Mouse (Mus musculus): ENCODE data around the gene Cfl1. TPM values are rescaled to one million over a fixed set of nuclear protein-coding genes. Genes with fewer than 3 reads are reported as not detected.
"Not testable (repeated sequence)": the region's sequence is repeated elsewhere in the genome, so short reads cannot be mapped to it uniquely, and the experiment has no call there.

Cfl1 gene
- polyA plus RNA-seq, 1 experiment from 2014 or later: 2,378 TPM

DNA sequence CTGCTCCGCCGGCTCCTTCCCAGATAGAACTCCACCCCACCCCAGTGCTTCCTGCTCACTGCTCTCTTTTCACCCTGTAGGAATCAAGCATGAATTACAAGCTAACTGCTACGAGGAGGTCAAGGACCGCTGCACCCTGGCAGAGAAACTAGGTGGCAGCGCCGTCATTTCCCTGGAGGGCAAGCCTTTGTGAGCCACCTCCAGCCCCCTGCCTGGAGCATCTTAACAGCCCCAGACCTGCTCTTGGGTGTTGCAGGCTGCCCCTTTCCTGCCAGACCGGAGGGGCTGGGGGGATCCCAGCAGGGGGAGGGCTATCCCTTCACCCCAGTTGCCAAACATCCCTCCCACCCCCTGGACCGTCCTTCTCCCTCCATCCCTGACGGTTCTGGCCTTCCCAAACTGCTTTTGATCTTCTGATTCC lies 3.1 kb downstream of the Cfl1 start:
- ATAC-seq; H3K27me3 ChIP-seq (replicated peaks; ENCODE audit: control insufficient read depth, insufficient read depth, low read length); H3K4me2 ChIP-seq (ENCODE audit: low read depth, low read length); H3K9ac ChIP-seq (ENCODE audit: low read depth, low read length); H3K9me3 ChIP-seq (ENCODE audit: control insufficient read depth, low read length); H3K4me3 ChIP-seq (ENCODE audit: low read length): not testable (repeated sequence)
- Histone ChIP-seq H3K36me3 (ENCODE audit: control insufficient read depth, insufficient read depth, low read length) (peaks cover 32% of the 10 kb centered on the region), H3K4me1 (ENCODE audit: control insufficient read depth, insufficient read depth, low read length) (peaks cover 18% of the 10 kb centered on the region), H3K27ac (ENCODE audit: low read length) (peak overlapping the region; percentile 14; the same call in 1 of the 2 replicates)
- 58% methylated on average over 9 of the region's 9 CpGs for WGBS

DNA sequence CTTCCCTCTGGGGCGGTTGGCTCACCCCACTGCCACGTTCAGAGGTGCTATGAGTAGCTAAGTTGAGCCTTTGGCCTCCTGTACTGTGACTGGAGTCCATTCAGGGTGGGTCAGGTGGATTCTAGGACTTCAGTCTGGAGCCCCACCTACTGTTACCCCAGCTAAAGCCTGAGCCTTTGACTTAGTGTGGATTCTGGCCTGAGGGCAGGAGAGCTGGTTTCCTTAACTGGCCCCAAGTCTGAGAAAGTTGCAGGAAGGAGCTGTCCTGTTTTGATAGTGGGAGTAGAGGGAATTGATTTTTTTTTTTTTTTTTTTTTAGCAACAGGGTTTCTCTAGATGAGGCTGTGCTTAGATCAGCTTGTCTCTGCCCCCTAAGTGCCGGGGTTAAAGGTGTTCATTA lies 4.1 kb downstream of the Cfl1 start:
- H3K9ac ChIP-seq (ENCODE audit: low read depth, low read length): no peak overlapping the region
- H3K4me3 ChIP-seq (ENCODE audit: low read length): no peak overlapping the region
- H3K9me3 ChIP-seq (ENCODE audit: control insufficient read depth, low read length): no peaks in the 10 kb centered on the region
- peak; percentile 26 for ATAC-seq
- H3K27me3 ChIP-seq (replicated peaks; ENCODE audit: control insufficient read depth, insufficient read depth, low read length): no peaks in the 10 kb centered on the region
- peaks cover 18% of the 10 kb centered on the region for H3K4me1 ChIP-seq (ENCODE audit: control insufficient read depth, insufficient read depth, low read length)
- peaks cover 32% of the 10 kb centered on the region for H3K36me3 ChIP-seq (ENCODE audit: control insufficient read depth, insufficient read depth, low read length)
- peak overlapping the region; percentile 72 for H3K27ac ChIP-seq (ENCODE audit: low read length)
- H3K4me2 ChIP-seq (ENCODE audit: low read depth, low read length): no peak overlapping the region
- 75% methylated on average over 3 of the region's 3 CpGs for WGBS

DNA sequence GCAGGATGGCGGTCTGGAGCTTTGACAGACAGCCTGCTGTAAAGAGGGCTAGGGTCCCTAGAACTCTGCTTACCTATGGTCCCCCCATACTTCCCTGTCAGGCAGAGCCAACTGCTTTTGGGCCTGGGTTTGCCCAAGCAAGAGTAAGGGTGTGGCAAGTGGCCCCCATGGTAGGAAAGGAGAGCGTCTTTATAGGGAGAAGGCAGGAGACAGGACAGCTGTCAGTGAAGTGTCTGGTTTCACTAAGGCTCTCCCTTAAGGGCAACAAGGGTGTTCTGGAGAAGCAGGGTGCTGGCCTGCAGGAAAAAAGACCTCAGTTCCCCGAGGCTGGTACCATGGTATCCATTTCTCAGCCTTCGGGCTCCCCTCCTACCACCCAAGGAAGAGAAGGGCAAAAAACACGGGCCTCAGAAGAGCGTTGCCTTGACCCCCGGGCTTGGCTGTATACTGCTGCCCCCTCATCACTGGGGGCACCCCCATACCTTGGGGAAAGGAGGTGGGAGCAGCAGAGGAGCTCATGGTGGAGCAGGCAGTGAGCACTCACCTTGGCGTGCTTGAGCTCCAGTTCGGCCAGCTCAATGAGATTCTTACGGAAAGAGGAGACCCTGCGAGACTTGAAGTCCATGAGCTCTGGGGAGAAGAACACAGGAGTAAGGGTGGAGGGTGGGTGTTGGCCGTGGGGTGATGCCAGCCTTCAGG lies 5.2 kb downstream of the Cfl1 start:
- WGBS: 79% methylated on average over 12 of the region's 12 CpGs
- Histone ChIP-seq H3K9ac (ENCODE audit: low read depth, low read length) (no peak overlapping the region), H3K9me3 (ENCODE audit: control insufficient read depth, low read length) (no peaks in the 10 kb centered on the region), H3K4me1 (ENCODE audit: control insufficient read depth, insufficient read depth, low read length) (peaks cover 17% of the 10 kb centered on the region), H3K27ac (ENCODE audit: low read length) (peak overlapping the region; percentile 4; the same call in 1 of the 2 replicates), H3K4me3 (ENCODE audit: low read length) (no peak overlapping the region), H3K4me2 (ENCODE audit: low read depth, low read length) (no peak overlapping the region), H3K27me3 (replicated peaks; ENCODE audit: control insufficient read depth, insufficient read depth, low read length) (no peaks in the 10 kb centered on the region), H3K36me3 (ENCODE audit: control insufficient read depth, insufficient read depth, low read length) (peaks cover 32% of the 10 kb centered on the region)
- ATAC-seq: no peak

GRCm38 (mm10) chr19:5496052-5496370 lies 5.8 kb downstream of the Cfl1 start:
- peaks cover 32% of the 10 kb centered on the region for H3K36me3 ChIP-seq (ENCODE audit: control insufficient read depth, insufficient read depth, low read length)
- H3K4me2 ChIP-seq (ENCODE audit: low read depth, low read length): no peak overlapping the region
- H3K27ac ChIP-seq (ENCODE audit: low read length): no peak overlapping the region
- H3K4me3 ChIP-seq (ENCODE audit: low read length): no peak overlapping the region
- H3K9ac ChIP-seq (ENCODE audit: low read depth, low read length): no peak overlapping the region
- no peaks in the 10 kb centered on the region for H3K27me3 ChIP-seq (replicated peaks; ENCODE audit: control insufficient read depth, insufficient read depth, low read length)
- WGBS: 85% methylated on average over 16 of the region's 16 CpGs
- H3K9me3 ChIP-seq (ENCODE audit: control insufficient read depth, low read length): no peaks in the 10 kb centered on the region
- H3K4me1 ChIP-seq (ENCODE audit: control insufficient read depth, insufficient read depth, low read length): peaks cover 17% of the 10 kb centered on the region
- ATAC-seq: no peak

- Histone ChIP-seq H3K4me2 (ENCODE audit: low read depth, low read length) (no peak overlapping the region), H3K27ac (ENCODE audit: low read length) (0 out of 2 replicates have a peak overlapping the region, but pooled peaks have one; percentile 33)
Observed at GRCm38 (mm10) chr19:5500330-5500875, 10.1 kb downstream of the Cfl1 start.

GRCm38 (mm10) chr19:5503687-5504086 lies 13.4 kb downstream of the Cfl1 start, which contains the start of gene 1700020D05Rik:
TSS of gene 1700020D05Rik (minus strand) at chr19:5503787.
- no peak within 1 kb of the TSS for H3K27ac ChIP-seq (ENCODE audit: low read length)
- 0 out of 2 replicates have a peak, but pooled peaks cover 2% of the 10 kb centered on the region for H3K4me1 ChIP-seq (ENCODE audit: control insufficient read depth, insufficient read depth, low read length)
- 52% methylated on average over 17 of the region's 17 CpGs for WGBS
- no peak for ATAC-seq
- H3K4me3 ChIP-seq (ENCODE audit: low read length): no peak within 1 kb of the TSS
- no peaks in the 10 kb centered on the region for H3K36me3 ChIP-seq (ENCODE audit: control insufficient read depth, insufficient read depth, low read length)
- H3K27me3 ChIP-seq (replicated peaks; ENCODE audit: control insufficient read depth, insufficient read depth, low read length): no peaks in the 10 kb centered on the region
- no peaks in the 10 kb centered on the region for H3K9me3 ChIP-seq (ENCODE audit: control insufficient read depth, low read length)
- H3K9ac ChIP-seq (ENCODE audit: low read depth, low read length): no peak within 1 kb of the TSS
- no peak within 1 kb of the TSS for H3K4me2 ChIP-seq (ENCODE audit: low read depth, low read length)

More at GRCm38 (mm10) chr19:5500330-5500875, 10.1 kb downstream of the Cfl1 start:
- H3K9me3 ChIP-seq (ENCODE audit: control insufficient read depth, low read length): no peaks in the 10 kb centered on the region
- no peak overlapping the region for H3K4me3 ChIP-seq (ENCODE audit: low read length)
- H3K4me1 ChIP-seq (ENCODE audit: control insufficient read depth, insufficient read depth, low read length): 0 out of 2 replicates have a peak, but pooled peaks cover 2% of the 10 kb centered on the region
- no peak overlapping the region for H3K9ac ChIP-seq (ENCODE audit: low read depth, low read length)
- peak; percentile 62 for ATAC-seq
- H3K36me3 ChIP-seq (ENCODE audit: control insufficient read depth, insufficient read depth, low read length): peaks cover 16% of the 10 kb centered on the region
- WGBS: 75% methylated on average over 2 of the region's 2 CpGs
- H3K27me3 ChIP-seq (replicated peaks; ENCODE audit: control insufficient read depth, insufficient read depth, low read length): no peaks in the 10 kb centered on the region

GRCm38 (mm10) chr19:5510031-5511026 lies 20.1 kb downstream of the Cfl1 start, which contains the start of gene Snx32:
TSS of gene Snx32 (minus strand) at chr19:5510538.
- ATAC-seq: peak; percentile 98
- peak within 1 kb of the TSS; percentile 48 for H3K27ac ChIP-seq (ENCODE audit: low read length)
- H3K4me3 ChIP-seq (ENCODE audit: low read length): peak within 1 kb of the TSS; percentile 60
- H3K9me3 ChIP-seq (ENCODE audit: control insufficient read depth, low read length): no peaks in the 10 kb centered on the region
- peak within 1 kb of the TSS; percentile 86 for H3K4me2 ChIP-seq (ENCODE audit: low read depth, low read length)
- no peaks in the 10 kb centered on the region for H3K36me3 ChIP-seq (ENCODE audit: control insufficient read depth, insufficient read depth, low read length)
- peak within 1 kb of the TSS; percentile 73 for H3K9ac ChIP-seq (ENCODE audit: low read depth, low read length)
- no peaks in the 10 kb centered on the region for H3K27me3 ChIP-seq (replicated peaks; ENCODE audit: control insufficient read depth, insufficient read depth, low read length)
- WGBS: 4% methylated on average over 47 of the region's 47 CpGs
- H3K4me1 ChIP-seq (ENCODE audit: control insufficient read depth, insufficient read depth, low read length): peaks cover 18% of the 10 kb centered on the region

GRCm38 (mm10) chr19:5511074-5511632 lies 20.9 kb downstream of the Cfl1 start:
- WGBS: 50% methylated on average over 15 of the region's 15 CpGs
- Histone ChIP-seq H3K27ac (ENCODE audit: low read length) (peak overlapping the region; percentile 48), H3K4me2 (ENCODE audit: low read depth, low read length) (peak overlapping the region; percentile 86)

More at GRCm38 (mm10) chr19:5511074-5511632, 20.9 kb downstream of the Cfl1 start:
- peaks cover 21% of the 10 kb centered on the region for H3K4me1 ChIP-seq (ENCODE audit: control insufficient read depth, insufficient read depth, low read length)
- H3K9me3 ChIP-seq (ENCODE audit: control insufficient read depth, low read length): no peaks in the 10 kb centered on the region
- peak overlapping the region; percentile 73 for H3K9ac ChIP-seq (ENCODE audit: low read depth, low read length)
- H3K27me3 ChIP-seq (replicated peaks; ENCODE audit: control insufficient read depth, insufficient read depth, low read length): no peaks in the 10 kb centered on the region
- H3K36me3 ChIP-seq (ENCODE audit: control insufficient read depth, insufficient read depth, low read length): no peaks in the 10 kb centered on the region
- ATAC-seq: 0 out of 2 replicates have a peak, but pooled peaks have one; percentile 1
- peak overlapping the region; percentile 60 for H3K4me3 ChIP-seq (ENCODE audit: low read length)
